Mouse (Mus musculus) brain, embryonic 14.5 days (tissue): Measurements from ENCODE around the gene Gm3238.
"Not testable (repeated sequence)": the region's sequence is repeated elsewhere in the genome, so short reads cannot be mapped to it uniquely, and the experiment has no call there.

Experiments
- CTCF ChIP-seq: fragments of 200-500 bp; IDR thresholded peaks from 2 replicates; pipeline ENCODE4 v1.5.1; 2012; ENCODE audit warnings: inconsistent platforms, mild to moderate bottlenecking, moderate library complexity, borderline replicate concordance; ENCODE audit not compliant: insufficient read depth, insufficient read length; ENCODE audit errors: extremely low read depth
- POLR2A ChIP-seq: fragments of 200-500 bp; IDR thresholded peaks from 2 replicates; pipeline ENCODE4 v1.6.1; 2012; ENCODE audit warnings: mild to moderate bottlenecking, inconsistent platforms, borderline replicate concordance; ENCODE audit not compliant: poor library complexity, insufficient read depth, insufficient read length, severe bottlenecking; ENCODE audit errors: extremely low read depth

DNA sequence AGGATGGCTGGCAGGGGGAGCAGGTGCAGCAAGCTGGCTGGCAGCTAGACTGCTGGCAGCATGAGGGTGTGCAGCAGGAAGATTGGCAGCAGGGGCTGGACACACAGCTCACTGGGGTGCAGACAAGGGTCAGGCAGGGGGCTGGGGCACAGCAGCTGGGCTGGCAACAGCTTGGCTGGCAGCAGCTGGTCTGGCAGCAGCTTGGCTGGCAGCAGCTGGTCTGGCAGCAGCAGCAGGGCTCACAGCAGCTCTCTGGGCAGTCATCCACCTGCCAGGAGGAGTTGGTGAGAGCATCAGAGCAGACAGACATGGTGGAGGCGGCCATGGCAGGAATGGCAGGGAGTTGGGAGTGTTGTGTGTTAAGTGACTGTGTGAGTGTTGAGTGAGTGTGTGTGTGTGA lies 16.8 kb upstream of the Gm3238 start, which contains the start of gene Gm7137:
- not testable (repeated sequence) for TF ChIP-seq POLR2A, CTCF
